Mouse (Mus musculus) megakaryocyte, embryonic 14.5 days (primary cell): ENCODE measurements around the gene Pfdn4.

Source experiments
- FLI1 ChIP-seq: IDR thresholded peaks from 2 replicates; pipeline ENCODE4 v1.6.1; 2012; ENCODE audit warnings: low read length, inconsistent platforms, mixed read lengths
- GATA1 ChIP-seq: IDR thresholded peaks from 3 replicates; pipeline ENCODE4 v1.6.1; 2012; ENCODE audit warnings: mixed read lengths, low read length, inconsistent platforms, borderline replicate concordance

GRCm38 (mm10) chr2:170544159-170544558 lies 47.9 kb downstream of the Pfdn4 start:
- no peak for TF ChIP-seq GATA1
- TF ChIP-seq FLI1: no peak
